Mouse (Mus musculus): ENCODE data around the gene Ube4a.

- TF ChIP-seq EP300 (IDR thresholded peaks at IDR 0.05; ENCODE audit: insufficient read depth, low read depth, low read length) (no peak), CTCF (IDR thresholded peaks at IDR 0.05; ENCODE audit: low read depth, low read length) (no peak)
Observed at GRCm38 (mm10) chr9:44921543-44921942, 43.9 kb downstream of the Ube4a start.

Measured in ES-Bruce4 (cell line).